Mouse (Mus musculus): ENCODE measurements around the gene Txk.

DNA sequence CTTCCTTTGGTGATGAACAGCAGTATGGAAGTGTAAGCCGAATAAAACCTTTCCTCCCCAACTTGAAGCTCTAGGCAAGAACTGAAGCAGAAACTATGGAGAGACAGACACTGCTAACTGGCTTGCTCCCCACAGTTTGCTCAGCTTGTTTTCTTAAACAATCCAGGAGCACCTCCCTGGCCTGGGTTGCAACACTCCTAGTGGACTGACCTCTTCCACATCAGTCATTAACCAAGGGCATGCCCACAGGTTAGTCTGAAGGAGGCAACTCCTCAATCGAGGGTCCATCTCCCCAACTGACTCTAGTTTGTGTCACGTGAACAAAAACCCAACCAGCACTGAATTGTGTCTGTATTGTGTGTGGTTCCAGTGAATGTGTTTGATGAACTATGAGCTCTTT is 87.7 kb downstream of the Txk start:
- TF ChIP-seq CTCF (IDR thresholded peaks at IDR 0.05; ENCODE audit: borderline replicate concordance, extremely low read depth, insufficient read depth, insufficient read length) (no peak), POLR2A (IDR thresholded peaks at IDR 0.05; ENCODE audit: borderline replicate concordance, extremely low read depth, insufficient read depth, insufficient read length, poor library complexity, severe bottlenecking) (no peak)
